Mouse (Mus musculus) neural tube, embryonic 11.5 days (tissue): ENCODE results near the gene Cd300ld3. TPM values are rescaled to one million over a fixed set of nuclear protein-coding genes. Genes with fewer than 3 reads are reported as not detected.
"Not testable (repeated sequence)": the region's sequence is repeated elsewhere in the genome, so short reads cannot be mapped to it uniquely, and the experiment has no call there.

Experiments
- ATAC-seq: fragments of 200-750 bp; cut with Nextera tagmentation; 2 replicates; pipeline ENCODE4 v1.8.0; 2017; ENCODE audit warnings: moderate number of reproducible peaks, mild to moderate bottlenecking, moderate TSS enrichment, moderate library complexity; ENCODE audit not compliant: insufficient read depth, low FRiP score, low TSS enrichment
- DNase-seq: peaks from one replicate; pipeline ENCODE4 v3.0.0-alpha.2; 2015; ENCODE audit warnings: low spot score
- H3K27ac ChIP-seq: fragments of 300-500 bp; sonication (generic); 2 replicates; pipeline ENCODE4 v1.5.1; 2014; ENCODE audit warnings: low read depth, mild to moderate bottlenecking, low read length
- H3K27me3 ChIP-seq: fragments of 300-500 bp; sonication (generic); 2 replicates; pipeline ENCODE4 v1.6.1; 2014; ENCODE audit warnings: mild to moderate bottlenecking, low read length, mixed read lengths; ENCODE audit not compliant: control insufficient read depth, insufficient read depth
- H3K36me3 ChIP-seq: fragments of 300-500 bp; sonication (generic); 2 replicates; pipeline ENCODE4 v1.6.1; 2014; ENCODE audit warnings: mild to moderate bottlenecking, low read length, moderate library complexity, mixed read lengths; ENCODE audit not compliant: control insufficient read depth, insufficient read depth
- H3K4me1 ChIP-seq: fragments of 300-500 bp; sonication (generic); 2 replicates; pipeline ENCODE4 v1.6.1; 2014; ENCODE audit warnings: low read length, mixed read lengths; ENCODE audit not compliant: control insufficient read depth, insufficient read depth
- H3K4me2 ChIP-seq: fragments of 300-500 bp; sonication (generic); 2 replicates; pipeline ENCODE4 v1.6.1; 2014; ENCODE audit warnings: low read depth, mild to moderate bottlenecking, moderate library complexity
- H3K4me3 ChIP-seq: fragments of 300-500 bp; sonication (generic); 2 replicates; pipeline ENCODE4 v1.5.1; 2014; ENCODE audit warnings: low read depth, low read length
- H3K9ac ChIP-seq: fragments of 300-500 bp; sonication (generic); 2 replicates; pipeline ENCODE4 v1.6.1; 2014; ENCODE audit warnings: mild to moderate bottlenecking, low read length
- H3K9me3 ChIP-seq: fragments of 300-500 bp; sonication (generic); 2 replicates; pipeline ENCODE4 v1.6.1; 2016; ENCODE audit warnings: low read length; ENCODE audit not compliant: control insufficient read depth
- WGBS: fragments of 180-500 bp; shearing (Covaris S2); extraction: QIAGEN DNeasy Blood & Tissue Kit; methylation state at CpG from one replicate; pipeline ENCODE4 v1.1.7; 2014; 5-methylcytosine and 5-hydroxymethylcytosine counted together
- polyA plus RNA-seq: library from polyadenylated mRNA; unstranded; fragments of >200 nt; fragmentation: Nextera tagmentation; extraction: Ambion mirVana; gene quantifications from 2 replicates; pipeline ENCODE4 v1.2.1, GENCODE M21; 2014

Gene Cd300ld3
- polyA plus RNA-seq, 1 experiment from 2014 or later: not detected

GRCm38 (mm10) chr11:115026912-115027311 is 21.3 kb downstream of the Cd300ld3 start, which contains the start of gene Cd300ld4:
TSS of gene Cd300ld4 (minus strand) at chr11:115027012.
- H3K9me3 ChIP-seq, H3K27me3 ChIP-seq, H3K36me3 ChIP-seq, H3K9ac ChIP-seq, H3K27ac ChIP-seq, H3K4me1 ChIP-seq, H3K4me3 ChIP-seq, ATAC-seq, H3K4me2 ChIP-seq, DNase-seq: not testable (repeated sequence)
- WGBS: no CpG with 5 or more reads among the region's 6 CpGs

GRCm38 (mm10) chr11:115016093-115016492 is 32.1 kb downstream of the Cd300ld3 start, which contains the start of gene Cd300ld2:
TSS of gene Cd300ld2 (minus strand) at chr11:115016193.
- WGBS: no CpG with 5 or more reads among the region's 7 CpGs
- not testable (repeated sequence) for H3K36me3 ChIP-seq, H3K4me2 ChIP-seq, H3K9me3 ChIP-seq, H3K4me3 ChIP-seq, H3K9ac ChIP-seq, H3K4me1 ChIP-seq, ATAC-seq, DNase-seq, H3K27me3 ChIP-seq, H3K27ac ChIP-seq

GRCm38 (mm10) chr11:115004070-115004469 is 44.1 kb downstream of the Cd300ld3 start:
- H3K4me1 ChIP-seq: no peaks in the 10 kb centered on the region
- no peaks in the 10 kb centered on the region for H3K36me3 ChIP-seq
- no peak overlapping the region for H3K4me2 ChIP-seq
- no peaks in the 10 kb centered on the region for H3K9me3 ChIP-seq
- H3K27me3 ChIP-seq: no peaks in the 10 kb centered on the region
- DNase-seq (no peak), ATAC-seq (no peak)
- H3K27ac ChIP-seq: no peak overlapping the region
- WGBS: 93% methylated on average over 5 of the region's 5 CpGs
- no peak overlapping the region for H3K9ac ChIP-seq
- no peak overlapping the region for H3K4me3 ChIP-seq

- H3K9me3 ChIP-seq: no peaks in the 10 kb centered on the region
These were observed 46.7 kb downstream of the Cd300ld3 start, which contains the start of gene Cd300c2 for GRCm38 (mm10) chr11:115001474-115002040. TSS of gene Cd300c2 (minus strand) at chr11:115001880.

More at GRCm38 (mm10) chr11:115001474-115002040, 46.7 kb downstream of the Cd300ld3 start, which contains the start of gene Cd300c2:
- Histone ChIP-seq H3K4me2 (no peak within 1 kb of the TSS), H3K9ac (no peak within 1 kb of the TSS), H3K27ac (no peak within 1 kb of the TSS), H3K4me3 (no peak within 1 kb of the TSS), H3K36me3 (no peaks in the 10 kb centered on the region), H3K4me1 (no peaks in the 10 kb centered on the region), H3K27me3 (no peaks in the 10 kb centered on the region)
- no peak for ATAC-seq
- no peak for DNase-seq
- WGBS: 80% methylated on average over 7 of the region's 7 CpGs

Other genes starting within 250 kb of the Cd300ld3 start
- gene Gpr142, start 249.5 kb downstream of the Cd300ld3 start, polyA plus RNA-seq: not detected in 2 replicates
- gene Gprc5c, start 197.3 kb downstream of the Cd300ld3 start, polyA plus RNA-seq: 24.4 and 26.0 TPM in 2 replicates
- 0.62 and 1.0 TPM in 2 replicates for gene Cd300a, start 158.4 kb downstream of the Cd300ld3 start, polyA plus RNA-seq
- gene Cd300lb, start 114.0 kb downstream of the Cd300ld3 start, polyA plus RNA-seq: 0.20 TPM in 1 of 2 replicates, not detected in the other
- 0.41 TPM in 1 of 2 replicates, not detected in the other for gene Cd300c, start 79.3 kb downstream of the Cd300ld3 start, polyA plus RNA-seq
- 0.28 TPM in 1 of 2 replicates, not detected in the other for gene Cd300ld, start 58.5 kb downstream of the Cd300ld3 start, polyA plus RNA-seq
- 0.55 and 1.1 TPM in 2 replicates for gene Cd300c2, start 46.5 kb downstream of the Cd300ld3 start, polyA plus RNA-seq
- gene Cd300ld2, start 32.2 kb downstream of the Cd300ld3 start, polyA plus RNA-seq: not detected in 2 replicates
- not detected in 2 replicates for gene Cd300ld4, start 21.4 kb downstream of the Cd300ld3 start, polyA plus RNA-seq
- not detected in 2 replicates for gene Cd300ld5, start 10.6 kb downstream of the Cd300ld3 start, polyA plus RNA-seq
- not detected in 2 replicates for gene Cd300e, start 13.8 kb upstream of the Cd300ld3 start, polyA plus RNA-seq
- gene Rab37, start 43.0 kb upstream of the Cd300ld3 start, polyA plus RNA-seq: 1.3 and 1.9 TPM in 2 replicates
- gene Cd300lf, start 85.6 kb upstream of the Cd300ld3 start, polyA plus RNA-seq: not detected in 2 replicates
- gene Slc9a3r1, start 114.9 kb upstream of the Cd300ld3 start, polyA plus RNA-seq: 43.4 and 44.1 TPM in 2 replicates
- 8.8 and 11.0 TPM in 2 replicates for gene Tmem104, start 139.1 kb upstream of the Cd300ld3 start, polyA plus RNA-seq
- 20.3 and 20.8 TPM in 2 replicates for gene Nat9, start 139.4 kb upstream of the Cd300ld3 start, polyA plus RNA-seq
- gene Grin2c, start 218.8 kb upstream of the Cd300ld3 start, polyA plus RNA-seq: 0.57 and 0.85 TPM in 2 replicates
- 14.0 and 15.1 TPM in 2 replicates for gene Fdxr, start 228.6 kb upstream of the Cd300ld3 start, polyA plus RNA-seq
- 0.18 and 0.24 TPM in 2 replicates for gene Fads6, start 249.3 kb upstream of the Cd300ld3 start, polyA plus RNA-seq